Mouse (Mus musculus): ENCODE measurements around the gene Eif2s1. TPM values are rescaled to one million over a fixed set of nuclear protein-coding genes. Genes with fewer than 3 reads are reported as not detected.

Gene Eif2s1
- total and polyA plus RNA-seq, 3 experiments = 124 to 351 (median 196) TPM

DNA sequence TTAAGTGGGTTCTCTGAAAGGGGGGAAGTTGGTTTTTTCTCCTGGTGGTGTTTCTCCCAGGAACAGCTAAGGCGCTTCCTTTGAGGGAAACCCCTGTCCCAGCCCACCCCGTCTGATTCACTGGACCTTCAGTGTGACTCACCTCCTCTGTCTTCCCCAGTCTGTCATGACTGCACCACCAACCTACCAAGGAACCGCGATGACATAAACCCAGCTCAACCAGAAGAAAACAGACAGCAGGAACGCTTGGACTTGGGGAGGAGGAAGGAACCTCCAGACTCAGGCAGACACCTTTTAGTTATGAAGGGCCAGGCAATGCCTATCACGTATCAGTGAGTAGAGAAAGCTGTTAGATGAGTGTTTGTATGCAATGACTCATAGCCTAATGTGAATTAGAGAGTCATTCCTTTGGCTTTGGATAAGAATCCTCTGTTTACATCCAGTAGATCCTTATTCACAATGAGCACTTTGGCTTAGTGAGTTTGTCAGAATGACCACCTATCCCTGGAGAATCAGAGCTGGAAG is 46.5 kb downstream of the Eif2s1 start:
- no peak overlapping the region for H3K9ac ChIP-seq (ENCODE audit: insufficient read depth, low read depth)
- H3K27ac ChIP-seq (ENCODE audit: insufficient read depth, low read depth) = no peak overlapping the region
- no peak overlapping the region for H3K4me2 ChIP-seq (ENCODE audit: insufficient read depth, low read depth, poor library complexity, severe bottlenecking)
- in situ Hi-C loops (cut with MboI; ENCODE audit: low pct_ligation_motif_present, low pct_unique_long_range_greater_than_20kb, low sequenced_read_pairs) = no loop called here
- H3K4me1 ChIP-seq (ENCODE audit: control insufficient read depth in 1 of 2, insufficient read depth in 2 of 2) = peaks cover 0 to 5% of the 10 kb centered on the region in 2 experiments; a peak in 2 of 4 replicates
- dilution Hi-C loops (cut with MboI; ENCODE audit: extremely low pct_ligation_motif_present, extremely low pct_unique_long_range_greater_than_20kb, low sequenced_read_pairs) = no loop called here
- no peak for TF ChIP-seq HCFC1 (IDR thresholded peaks at IDR 0.05; ENCODE audit: low read depth, low read length)
- TF ChIP-seq MXI1 (IDR thresholded peaks at IDR 0.05; ENCODE audit: low read depth, low read length) = no peak
- H3K79me2 ChIP-seq (replicated peaks; ENCODE audit: control insufficient read depth, extremely low read depth, insufficient read depth, poor library complexity, severe bottlenecking) = no peaks in the 10 kb centered on the region
- no peak overlapping the region for H3K4me3 ChIP-seq (replicated peaks in 1 of 3; ENCODE audit: low read depth in 2 of 3, low read length in 2 of 3, poor library complexity in 1 of 3)
- no peak for DNase-seq (ENCODE audit: extremely low read depth)
- peaks cover 6% of the 10 kb centered on the region for H3K9me3 ChIP-seq (replicated peaks; ENCODE audit: low read length)
- H3K27me3 ChIP-seq (replicated peaks) = no peaks in the 10 kb centered on the region
- H3K36me3 ChIP-seq (replicated peaks in 1 of 2; ENCODE audit: control insufficient read depth in 1 of 2, insufficient read depth in 1 of 2, low read length in 1 of 2) = no peaks in the 10 kb centered on the region

DNA sequence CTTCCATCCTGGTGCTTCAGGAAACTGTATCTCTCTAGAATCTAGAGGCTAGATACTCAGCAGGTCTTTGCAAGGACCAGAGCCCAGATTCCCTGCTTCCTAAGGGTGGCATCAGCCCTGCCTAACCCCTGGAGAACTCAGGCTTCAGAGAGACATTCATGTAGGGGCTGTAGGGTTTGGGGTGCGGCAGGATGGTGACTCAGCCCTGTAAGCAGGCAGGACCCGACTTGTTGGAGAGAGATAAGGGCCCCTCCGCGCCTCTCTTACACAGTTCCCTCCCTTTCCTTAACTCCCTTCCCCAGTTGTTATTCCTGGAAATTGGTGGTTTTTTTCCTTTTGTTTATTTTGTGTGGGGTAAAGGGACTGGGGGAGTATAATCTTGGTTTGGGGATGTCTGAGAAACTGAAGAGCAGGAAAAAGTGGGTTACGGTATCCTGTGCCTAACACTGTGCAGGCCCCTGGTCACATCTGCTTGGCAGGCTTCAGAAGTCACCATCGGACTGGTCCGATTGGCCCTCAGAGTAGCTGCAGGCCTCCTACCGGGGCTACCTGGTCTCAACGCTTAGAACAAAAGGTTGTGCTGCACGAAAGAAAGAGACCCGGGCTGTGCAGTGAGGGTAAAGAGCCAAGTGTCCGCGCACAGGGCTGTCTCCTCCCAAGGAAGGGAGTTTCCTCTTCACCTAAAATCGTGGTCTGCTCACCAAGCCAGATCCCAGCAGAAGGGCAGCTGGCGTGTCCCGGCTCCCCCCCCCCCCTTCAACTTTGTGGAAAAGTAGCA is 49.3 kb downstream of the Eif2s1 start:
- Histone ChIP-seq H3K4me3 (replicated peaks in 1 of 3; ENCODE audit: low read depth in 2 of 3, low read length in 2 of 3, poor library complexity in 1 of 3) (no peak overlapping the region), H3K4me1 (ENCODE audit: control insufficient read depth in 1 of 2, insufficient read depth in 2 of 2) (peaks cover 0 to 5% of the 10 kb centered on the region in 2 experiments; a peak in 2 of 4 replicates), H3K27me3 (replicated peaks) (no peaks in the 10 kb centered on the region), H3K36me3 (replicated peaks in 1 of 2; ENCODE audit: control insufficient read depth in 1 of 2, insufficient read depth in 1 of 2, low read length in 1 of 2) (no peaks in the 10 kb centered on the region), H3K4me2 (ENCODE audit: insufficient read depth, low read depth, poor library complexity, severe bottlenecking) (no peak overlapping the region; the same call in 1 of the 2 replicates), H3K27ac (ENCODE audit: insufficient read depth, low read depth) (no peak overlapping the region), H3K79me2 (replicated peaks; ENCODE audit: control insufficient read depth, extremely low read depth, insufficient read depth, poor library complexity, severe bottlenecking) (no peaks in the 10 kb centered on the region), H3K9ac (ENCODE audit: insufficient read depth, low read depth) (no peak overlapping the region), H3K9me3 (replicated peaks; ENCODE audit: low read length) (peaks cover 6% of the 10 kb centered on the region)
- no peak for DNase-seq (ENCODE audit: extremely low read depth)
- dilution Hi-C loops (cut with MboI; ENCODE audit: extremely low pct_ligation_motif_present, extremely low pct_unique_long_range_greater_than_20kb, low sequenced_read_pairs) (no loop called here), in situ Hi-C loops (cut with MboI; ENCODE audit: low pct_ligation_motif_present, low pct_unique_long_range_greater_than_20kb, low sequenced_read_pairs) (no loop called here)
- no peak for TF ChIP-seq UBTF (IDR thresholded peaks at IDR 0.05; ENCODE audit: low read depth, low read length)
- no peak for TF ChIP-seq BHLHE40 (IDR thresholded peaks at IDR 0.05; ENCODE audit: low read depth, low read length)
- TF ChIP-seq MAZ (IDR thresholded peaks at IDR 0.05; ENCODE audit: low read depth, low read length) = no peak
- no peak for TF ChIP-seq JUN (IDR thresholded peaks at IDR 0.05; ENCODE audit: insufficient read depth, low read depth, low read length)
- TF ChIP-seq SIN3A (IDR thresholded peaks at IDR 0.05; ENCODE audit: low read length) = no peak
- TF ChIP-seq PAX5 (IDR thresholded peaks at IDR 0.05; ENCODE audit: low read length) = no peak
- TF ChIP-seq POLR2AphosphoS2 (IDR thresholded peaks at IDR 0.05; ENCODE audit: low read depth, low read length) = no peak
- no peak for TF ChIP-seq TBP (conservative IDR thresholded peaks at IDR 0.05; ENCODE audit: low read depth, low read length)
- no peak for TF ChIP-seq ZNF384 (IDR thresholded peaks at IDR 0.05; ENCODE audit: low read depth, low read length)
- no peak for TF ChIP-seq GABPA (IDR thresholded peaks at IDR 0.05; ENCODE audit: insufficient replicate concordance, low read depth, low read length)
- no peak for TF ChIP-seq ZKSCAN1 (IDR thresholded peaks at IDR 0.05; ENCODE audit: borderline replicate concordance, low read depth, low read length)
- TF ChIP-seq ZC3H11A (IDR thresholded peaks at IDR 0.05; ENCODE audit: low read depth, low read length) = no peak
- TF ChIP-seq SMC3 (IDR thresholded peaks at IDR 0.05; ENCODE audit: low read depth, low read length) = no peak
- no peak for TF ChIP-seq CTCF (conservative IDR thresholded peaks at IDR 0.05 in 1 of 2, IDR thresholded peaks at IDR 0.05 in 1 of 2; ENCODE audit: low read depth in 2 of 2, low read length in 2 of 2)
- no peak for TF ChIP-seq MEF2A (IDR thresholded peaks at IDR 0.05; ENCODE audit: borderline replicate concordance, low read depth, low read length)
- no peak for TF ChIP-seq EP300 (IDR thresholded peaks at IDR 0.05; ENCODE audit: low read length)

Measured in CH12.LX (cell line).